Mouse (Mus musculus) liver, adult 2 months (tissue): ENCODE data around the gene Tff3.

ENCODE experiments used
- CTCF ChIP-seq: fragments of 200-500 bp; IDR thresholded peaks from 2 replicates; pipeline ENCODE4 v1.5.1; 2011; ENCODE audit warnings: low read depth, low read length, control low read depth
- POLR2A ChIP-seq: fragments of 200-500 bp; IDR thresholded peaks from 2 replicates; pipeline ENCODE4 v1.6.1; 2011; ENCODE audit warnings: low read length, control low read depth; ENCODE audit not compliant: insufficient read depth; ENCODE audit errors: extremely low read depth

GRCm38 (mm10) chr17:31088711-31089110, 40.7 kb downstream of the Tff3 start:
- TF ChIP-seq CTCF, result no peak
- no peak for TF ChIP-seq POLR2A
